Mouse (Mus musculus) G1E (cell line): ENCODE measurements around the gene Mafg. TPM values are rescaled to one million over a fixed set of nuclear protein-coding genes. Genes with fewer than 3 reads are reported as not detected.
A peak's percentile ranks its signal among the peaks of the same experiment; 100 is the strongest.

Experiments
- ATAC-seq: 2 replicates; pipeline ENCODE4 v1.8.0; 2016; ENCODE audit warnings: mild to moderate bottlenecking; ENCODE audit not compliant: insufficient number of reproducible peaks, poor library complexity, low FRiP score, severe bottlenecking; ENCODE audit errors: extremely low read depth
- DNase-seq: peaks from one replicate; pipeline ENCODE4 v3.0.0; 2012; ENCODE audit warnings: low spot score
- H3K27me3 ChIP-seq: 2 replicates; pipeline ENCODE4 v1.6.1; 2012; ENCODE audit warnings: mild to moderate bottlenecking, low read length, inconsistent platforms; ENCODE audit not compliant: insufficient read depth
- H3K36me3 ChIP-seq: replicated peaks from 2 replicates; pipeline ENCODE3; 2012; ENCODE audit warnings: mild to moderate bottlenecking, inconsistent platforms
- H3K4me1 ChIP-seq: 2 replicates; pipeline ENCODE4 v1.6.1; 2012; ENCODE audit warnings: low read depth, low read length, inconsistent platforms, mixed read lengths; ENCODE audit not compliant: insufficient read depth
- H3K4me3 ChIP-seq: 2 replicates; pipeline ENCODE4 v1.5.1; 2012; ENCODE audit warnings: low read depth, mild to moderate bottlenecking, inconsistent platforms, low read length, moderate library complexity, mixed read lengths
- H3K9me3 ChIP-seq: replicated peaks from 2 replicates; pipeline ENCODE4 v1.6.1; 2012; ENCODE audit warnings: inconsistent platforms
- CTCF ChIP-seq: IDR thresholded peaks from 2 replicates; pipeline ENCODE4 v1.5.1; 2012; ENCODE audit warnings: low read depth, low read length, inconsistent platforms, mixed read lengths
- GATA1 ChIP-seq: IDR thresholded peaks from 2 replicates; pipeline ENCODE4 v1.6.1; 2012; ENCODE audit warnings: borderline replicate concordance, low read length, inconsistent platforms, mixed read lengths
- GATA2 ChIP-seq: IDR thresholded peaks from 2 replicates; pipeline ENCODE4 v1.6.1; 2012; ENCODE audit warnings: low read depth, low read length, inconsistent platforms, borderline replicate concordance
- POLR2AphosphoS5 ChIP-seq: IDR thresholded peaks from 2 replicates; pipeline ENCODE4 v1.6.1; 2012; ENCODE audit warnings: low read depth, low read length, inconsistent platforms; ENCODE audit not compliant: insufficient replicate concordance
- TAL1 ChIP-seq: conservative IDR thresholded peaks from 2 replicates; pipeline ENCODE4 v1.6.1; 2012; ENCODE audit warnings: low read depth, low read length, inconsistent platforms, mixed read lengths
- polyA plus RNA-seq: library from polyadenylated mRNA; stranded (reverse); fragments of >175 nt; gene quantifications from 2 replicates; pipeline ENCODE4 v1.2.3, GENCODE M21; 2012
- total RNA-seq, 2 experiments: library from RNA; stranded (forward) in 1 of 2; stranded (reverse) in 1 of 2; fragments of 200-1000 nt in 1 of 2; fragments of >200 nt in 1 of 2; fragmentation: Nextera tagmentation in 1 of 2; gene quantifications; 2 replicates each; pipeline ENCODE4 v1.2.3; 2014 to 2017

The Mafg gene
- total and polyA plus RNA-seq, 3 experiments: 17.5 to 38.9 (median 21.9) TPM

GRCm38 (mm10) chr11:120600716-120601115, 32.7 kb downstream of the Mafg start:
- H3K4me3 ChIP-seq: no peak overlapping the region
- no peak for ATAC-seq
- DNase-seq: no peak
- TF ChIP-seq CTCF (no peak), GATA1 (no peak), GATA2 (no peak), TAL1 (no peak), POLR2AphosphoS5 (no peak)
- no peaks in the 10 kb centered on the region for H3K27me3 ChIP-seq
- H3K36me3 ChIP-seq: peaks cover 78% of the 10 kb centered on the region
- peaks cover 59% of the 10 kb centered on the region for H3K4me1 ChIP-seq
- H3K9me3 ChIP-seq: no peaks in the 10 kb centered on the region

GRCm38 (mm10) chr11:120598990-120599549, 34.3 kb downstream of the Mafg start:
- H3K4me1 ChIP-seq: peaks cover 72% of the 10 kb centered on the region
- ATAC-seq: no peak
- TF ChIP-seq CTCF (no peak), POLR2AphosphoS5 (no peak), TAL1 (no peak), GATA1 (no peak), GATA2 (no peak)
- peak overlapping the region; percentile 95 for H3K4me3 ChIP-seq
- H3K27me3 ChIP-seq: no peaks in the 10 kb centered on the region
- peaks cover 77% of the 10 kb centered on the region for H3K36me3 ChIP-seq
- no peaks in the 10 kb centered on the region for H3K9me3 ChIP-seq
- DNase-seq: no peak

GRCm38 (mm10) chr11:120598283-120598989, 35.0 kb downstream of the Mafg start, which contains the start of the genes Alyref and Anapc11:
Gene Alyref, minus strand, starts transcription at chr11:120598365.
Gene Anapc11, plus strand, starts transcription at chr11:120598421.
- peak; percentile 98 for DNase-seq
- Histone ChIP-seq H3K36me3 (peaks cover 77% of the 10 kb centered on the region), H3K4me1 (peaks cover 73% of the 10 kb centered on the region)

GRCm38 (mm10) chr11:120597240-120598235, 35.9 kb downstream of the Mafg start:
- Histone ChIP-seq H3K4me1 (peaks cover 70% of the 10 kb centered on the region), H3K4me3 (peak overlapping the region; percentile 95), H3K27me3 (no peaks in the 10 kb centered on the region), H3K36me3 (peaks cover 77% of the 10 kb centered on the region), H3K9me3 (no peaks in the 10 kb centered on the region)
- no peak for ATAC-seq
- TF ChIP-seq GATA1 (no peak), TAL1 (no peak), GATA2 (no peak), CTCF (no peak), POLR2AphosphoS5 (no peak)
- DNase-seq: peak; percentile 29

More at GRCm38 (mm10) chr11:120598283-120598989, 35.0 kb downstream of the Mafg start, which contains the start of the genes Alyref and Anapc11:
- ATAC-seq: peak; percentile 84
- Histone ChIP-seq H3K27me3 (no peaks in the 10 kb centered on the region), H3K4me3 (peak within 1 kb of the TSS; percentile 95), H3K9me3 (no peaks in the 10 kb centered on the region)
- TF ChIP-seq TAL1: no peak
- TF ChIP-seq GATA2: no peak
- no peak for TF ChIP-seq CTCF
- no peak for TF ChIP-seq GATA1
- TF ChIP-seq POLR2AphosphoS5: no peak

GRCm38 (mm10) chr11:120588531-120588930, 44.9 kb downstream of the Mafg start:
- no peak overlapping the region for H3K4me3 ChIP-seq
- no peaks in the 10 kb centered on the region for H3K27me3 ChIP-seq
- ATAC-seq: peak; percentile 84
- H3K9me3 ChIP-seq: no peaks in the 10 kb centered on the region; the same call in 1 of the 2 replicates
- H3K4me1 ChIP-seq: peaks cover 34% of the 10 kb centered on the region
- TF ChIP-seq GATA1 (no peak), TAL1 (no peak), CTCF (no peak), POLR2AphosphoS5 (no peak), GATA2 (no peak)
- no peak for DNase-seq
- peaks cover 94% of the 10 kb centered on the region for H3K36me3 ChIP-seq
